Mouse (Mus musculus): ENCODE measurements around the gene Krt24.
"Not testable (repeated sequence)": the region's sequence is repeated elsewhere in the genome, so short reads cannot be mapped to it uniquely, and the experiment has no call there.

Gene Krt24

DNA sequence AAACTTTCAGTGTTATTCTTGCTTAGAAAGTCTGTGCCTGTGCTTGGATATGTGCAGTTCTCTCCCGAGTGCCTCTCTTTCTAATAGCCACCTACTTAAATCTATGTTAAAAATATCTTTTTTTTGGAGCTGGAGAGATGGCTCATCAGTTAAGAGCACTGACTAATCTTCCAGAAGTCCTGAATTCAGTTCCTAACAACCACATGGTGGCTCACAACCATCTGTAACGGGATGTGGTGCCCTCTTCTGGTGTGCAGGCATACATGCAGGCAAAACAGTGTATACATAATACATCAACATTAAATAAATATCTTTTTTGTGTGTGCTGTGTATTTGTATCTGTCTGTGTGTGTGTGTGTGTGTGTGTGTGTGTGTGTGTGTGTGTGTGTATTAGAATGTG, 31.2 kb downstream of the Krt24 start:
- no peak for DNase-seq (ENCODE audit: low read depth, low spot score)

DNA sequence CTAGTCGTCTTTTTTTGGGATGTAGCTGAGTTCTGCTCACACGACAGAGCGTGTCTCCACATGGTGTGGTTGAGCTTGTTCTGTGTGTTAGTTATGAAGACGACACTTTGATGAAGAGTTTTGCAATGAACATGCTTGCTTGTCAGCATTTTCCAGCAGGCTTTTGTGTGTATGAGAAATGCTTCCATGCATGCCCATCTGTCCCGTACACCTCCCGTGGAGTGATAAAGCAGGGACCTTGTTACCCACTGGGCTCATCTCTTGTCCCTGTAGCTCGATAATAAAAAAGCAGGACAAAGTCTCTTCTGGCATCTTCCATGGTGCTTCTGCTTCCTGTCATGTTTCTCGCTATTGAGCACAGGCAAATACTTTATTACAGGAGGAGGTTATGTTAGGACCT, 32.4 kb downstream of the Krt24 start:
- DNase-seq (ENCODE audit: low read depth, low spot score) = no peak

DNA sequence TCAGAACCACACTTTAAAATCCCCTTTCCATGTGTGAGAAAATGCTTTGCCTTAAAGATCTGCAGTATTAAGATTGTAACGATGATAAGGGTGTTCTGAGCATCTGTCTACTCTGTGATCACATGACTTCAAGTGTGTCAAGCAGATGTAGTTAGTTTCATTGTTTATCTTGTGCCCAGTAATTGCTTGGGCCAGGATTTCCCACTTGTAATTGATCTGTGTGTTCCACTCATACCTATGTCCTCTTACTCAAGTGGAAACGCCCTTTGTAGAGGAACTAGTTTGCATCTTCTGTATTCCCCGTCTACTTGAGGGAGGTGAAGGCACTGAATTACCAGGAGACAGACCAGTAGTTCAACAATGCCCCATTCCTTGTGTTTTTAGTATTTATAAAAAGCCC, 34.4 kb downstream of the Krt24 start:
- no peak for DNase-seq (ENCODE audit: low read depth, low spot score)

DNA sequence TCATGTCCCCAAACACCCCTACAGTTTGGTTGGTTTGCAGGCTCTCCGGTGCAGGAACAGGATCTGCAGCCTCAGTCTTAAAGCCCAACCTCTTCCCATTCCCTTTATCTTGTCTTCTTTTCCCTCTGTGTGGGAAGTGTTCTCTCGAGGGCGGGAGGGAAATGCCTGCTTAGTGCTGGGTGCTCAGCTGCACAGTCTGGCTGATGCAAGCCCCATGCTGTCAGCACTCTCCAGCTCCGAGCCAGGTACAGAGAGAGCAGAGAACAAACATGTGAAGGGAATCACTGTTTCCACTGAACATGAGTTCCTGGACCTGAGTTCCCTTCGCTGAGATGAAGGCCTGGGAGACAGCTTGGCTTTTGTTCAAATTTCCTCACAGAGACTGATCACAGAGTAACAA, 34.8 kb downstream of the Krt24 start:
- DNase-seq (ENCODE audit: low read depth, low spot score) = no peak

DNA sequence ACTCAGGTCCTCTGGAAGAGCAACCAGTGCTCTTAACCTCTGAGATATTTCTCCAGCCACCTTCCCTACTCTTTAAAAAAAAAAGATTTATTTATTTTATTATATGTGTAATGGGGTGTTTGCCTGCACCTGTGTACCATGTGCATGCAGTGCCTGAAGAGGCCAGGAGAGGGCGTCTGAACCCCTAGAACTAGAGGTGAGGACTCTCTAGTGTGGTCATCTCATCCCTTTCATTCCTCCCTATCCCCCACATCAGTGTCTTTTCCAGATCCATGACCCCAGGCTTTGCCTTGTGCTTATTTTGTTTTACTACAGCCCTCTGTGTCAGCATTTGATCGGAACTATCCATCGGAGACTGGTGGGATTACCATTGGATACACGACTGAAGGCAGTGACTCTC, 35.9 kb downstream of the Krt24 start:
- no peak for DNase-seq (ENCODE audit: low read depth, low spot score)

DNA sequence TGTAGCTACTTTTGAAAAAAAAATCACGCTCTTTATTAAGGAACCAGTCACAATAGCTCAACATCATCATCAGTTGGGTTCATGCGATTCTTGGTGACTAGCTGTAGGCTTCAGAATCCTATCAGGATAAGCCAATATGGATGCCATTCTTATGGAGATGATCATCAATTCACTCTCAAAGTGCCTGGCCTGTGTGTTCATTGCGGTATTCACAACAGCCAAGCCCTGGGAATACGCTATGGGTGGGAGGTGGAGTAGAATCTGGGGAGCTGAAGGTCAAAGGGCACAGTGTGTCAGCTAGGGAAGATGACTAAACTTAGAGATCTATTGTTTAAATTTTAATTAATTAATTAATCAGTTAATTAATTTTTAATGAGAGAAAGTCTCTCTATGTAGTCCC, 37.1 kb downstream of the Krt24 start:
- DNase-seq (ENCODE audit: low read depth, low spot score) = no peak

DNA sequence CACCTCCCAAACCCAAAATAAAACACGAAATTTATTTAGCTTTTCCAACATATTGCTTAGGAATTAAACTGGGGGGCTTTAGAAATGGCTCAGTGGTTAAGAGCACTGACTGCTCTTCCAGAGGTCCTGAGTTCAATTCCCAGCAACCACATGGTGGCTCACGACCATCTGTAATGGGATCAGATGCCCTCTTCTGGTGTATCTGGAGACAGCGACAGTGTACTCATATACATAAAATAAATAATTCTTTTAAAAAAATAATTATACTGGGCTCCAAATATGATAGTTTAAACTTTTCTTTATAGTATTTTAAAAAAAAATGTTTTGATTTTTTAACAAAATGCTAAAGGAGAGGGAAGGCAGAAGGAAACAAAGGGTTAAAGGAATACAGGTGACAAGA, 40.5 kb downstream of the Krt24 start:
- DNase-seq (ENCODE audit: low read depth, low spot score) = not testable (repeated sequence)

DNA sequence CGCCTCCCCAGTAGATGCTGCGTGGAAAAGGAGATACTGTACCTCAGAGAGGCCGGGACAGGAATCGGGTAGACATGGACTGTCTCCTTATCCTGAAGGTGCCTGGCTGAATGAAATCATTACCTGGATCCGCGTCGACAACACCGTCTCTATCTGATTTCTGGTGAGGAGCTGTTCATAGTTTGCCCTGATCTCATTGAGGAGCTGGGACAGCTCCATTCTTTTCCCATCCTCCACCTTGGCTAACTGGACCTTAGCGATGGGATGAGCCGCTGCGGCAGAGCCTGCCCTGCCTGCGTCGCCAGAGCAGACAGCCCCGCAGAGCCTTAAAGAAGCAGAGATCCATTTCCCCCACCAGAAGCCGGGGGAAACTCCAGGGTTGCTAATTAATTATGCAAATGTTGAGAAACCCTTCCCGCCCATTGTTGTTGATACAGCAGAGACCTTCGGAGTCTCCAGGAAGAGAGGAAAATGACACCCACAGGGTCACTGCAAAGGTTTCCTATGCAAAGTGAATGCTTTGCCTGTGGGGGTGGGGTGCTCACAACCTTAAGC, 41.2 kb downstream of the Krt24 start, which contains the start of gene Krt222:
Krt222 (minus strand) TSS at position 266 of the 555 bp plus-strand sequence.
- no peak for DNase-seq (ENCODE audit: low read depth, low spot score)

DNA sequence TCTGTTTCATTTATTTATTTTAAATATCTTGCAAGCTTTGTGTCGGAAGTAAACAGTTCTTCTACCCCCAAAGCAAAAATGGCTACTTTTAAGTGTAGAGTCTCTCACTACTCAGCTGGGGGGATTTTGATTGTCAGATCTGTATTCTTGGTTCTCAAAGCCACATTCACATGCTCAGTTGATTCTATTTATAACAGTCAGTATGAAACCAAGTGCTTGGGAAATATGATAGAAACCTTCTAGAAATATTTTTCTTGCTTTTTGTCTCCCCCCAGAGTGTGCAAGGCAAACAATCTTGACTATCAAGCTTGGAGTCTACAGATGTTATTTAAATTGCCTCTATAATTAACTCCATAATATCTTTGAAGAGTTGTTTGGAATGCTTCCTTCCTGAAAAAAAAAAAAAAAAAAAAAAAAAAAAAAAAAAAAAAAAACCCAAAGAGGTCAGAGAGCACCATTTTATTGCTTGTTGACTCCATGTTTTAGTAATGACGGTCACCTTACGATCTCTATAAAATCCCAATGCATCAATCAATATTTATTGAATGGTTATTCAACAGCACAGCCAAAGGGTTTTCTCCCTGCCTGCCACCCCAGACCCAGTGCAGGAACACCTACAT, 41.8 kb downstream of the Krt24 start:
- no peak for DNase-seq (ENCODE audit: low read depth, low spot score)

DNA sequence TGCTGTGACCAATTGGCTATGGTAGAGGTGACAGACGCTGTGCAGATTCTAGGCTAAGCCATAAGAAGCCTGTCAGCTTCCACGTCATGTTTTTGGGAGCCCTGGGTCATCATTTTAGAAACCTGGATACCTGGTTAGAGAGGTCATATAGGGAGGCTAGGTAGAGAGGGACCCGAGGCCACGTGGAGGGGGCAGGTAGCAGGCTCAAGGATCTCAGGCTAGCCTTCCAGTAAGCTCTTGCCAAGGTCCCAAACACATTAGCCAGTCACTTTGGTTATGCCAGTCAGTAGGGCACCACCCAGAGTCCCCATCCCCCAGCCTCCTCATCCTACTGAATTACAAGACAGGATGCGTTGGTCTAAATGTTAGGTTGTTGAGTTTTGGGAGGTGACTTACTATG, 43.0 kb downstream of the Krt24 start:
- no peak for DNase-seq (ENCODE audit: low read depth, low spot score)

DNA sequence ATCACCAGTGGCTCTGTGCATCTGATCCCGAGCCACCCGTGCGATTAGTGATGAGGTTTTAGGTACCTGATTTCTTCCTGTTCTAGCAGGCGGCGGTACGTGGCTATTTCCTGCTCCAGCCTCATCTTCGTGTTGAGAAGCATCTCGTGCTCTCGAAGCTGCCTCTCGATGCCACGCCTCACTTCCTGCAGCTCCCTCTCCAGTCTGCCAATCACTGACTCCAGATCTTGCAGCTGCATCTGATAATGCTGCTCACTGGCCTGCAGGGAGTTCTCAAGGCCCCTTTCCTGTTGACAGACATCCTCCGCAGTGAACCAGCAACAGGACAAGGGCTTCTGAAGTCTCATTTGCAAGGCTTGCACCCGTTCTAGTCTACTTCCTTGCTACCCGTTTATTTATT, 46.6 kb downstream of the Krt24 start:
- DNase-seq (ENCODE audit: low read depth, low spot score) = peak; percentile 20

DNA sequence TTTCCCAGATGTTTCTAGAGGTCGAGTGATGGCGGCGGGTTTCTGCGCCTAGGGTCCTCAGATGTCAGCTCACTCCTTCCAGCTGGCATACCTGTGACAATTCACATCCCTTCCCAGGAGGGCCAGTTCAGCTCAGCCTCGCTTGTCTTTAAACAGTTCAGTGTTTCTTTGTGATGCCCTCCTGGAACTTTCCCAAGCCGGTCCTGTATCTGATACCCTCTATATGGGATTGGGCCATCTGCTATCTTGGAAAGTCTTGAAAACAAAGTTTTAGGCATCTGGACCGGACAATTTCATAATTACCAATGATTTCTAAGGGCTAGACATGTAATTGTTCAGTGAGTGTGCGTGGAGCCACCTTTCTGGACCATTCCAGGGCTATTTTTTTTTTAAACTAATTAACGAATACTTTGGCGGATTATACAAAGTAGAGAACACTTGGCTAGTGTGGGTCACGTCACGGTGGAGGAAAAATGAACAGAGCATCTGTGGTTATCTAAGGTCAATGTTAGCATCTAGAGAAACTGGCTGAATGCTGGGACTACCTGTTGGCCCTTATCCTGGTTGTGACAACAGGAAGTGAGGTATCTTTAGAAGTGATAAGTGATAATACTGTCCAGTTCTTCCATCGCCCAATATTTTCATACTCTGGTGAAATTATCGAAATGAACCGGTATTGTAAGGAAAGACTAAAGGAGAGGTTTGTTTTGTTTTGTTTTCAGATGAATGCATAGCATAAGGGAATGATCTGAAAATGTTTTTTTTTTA, 53.8 kb downstream of the Krt24 start:
- no peak for DNase-seq (ENCODE audit: low read depth, low spot score)

DNA sequence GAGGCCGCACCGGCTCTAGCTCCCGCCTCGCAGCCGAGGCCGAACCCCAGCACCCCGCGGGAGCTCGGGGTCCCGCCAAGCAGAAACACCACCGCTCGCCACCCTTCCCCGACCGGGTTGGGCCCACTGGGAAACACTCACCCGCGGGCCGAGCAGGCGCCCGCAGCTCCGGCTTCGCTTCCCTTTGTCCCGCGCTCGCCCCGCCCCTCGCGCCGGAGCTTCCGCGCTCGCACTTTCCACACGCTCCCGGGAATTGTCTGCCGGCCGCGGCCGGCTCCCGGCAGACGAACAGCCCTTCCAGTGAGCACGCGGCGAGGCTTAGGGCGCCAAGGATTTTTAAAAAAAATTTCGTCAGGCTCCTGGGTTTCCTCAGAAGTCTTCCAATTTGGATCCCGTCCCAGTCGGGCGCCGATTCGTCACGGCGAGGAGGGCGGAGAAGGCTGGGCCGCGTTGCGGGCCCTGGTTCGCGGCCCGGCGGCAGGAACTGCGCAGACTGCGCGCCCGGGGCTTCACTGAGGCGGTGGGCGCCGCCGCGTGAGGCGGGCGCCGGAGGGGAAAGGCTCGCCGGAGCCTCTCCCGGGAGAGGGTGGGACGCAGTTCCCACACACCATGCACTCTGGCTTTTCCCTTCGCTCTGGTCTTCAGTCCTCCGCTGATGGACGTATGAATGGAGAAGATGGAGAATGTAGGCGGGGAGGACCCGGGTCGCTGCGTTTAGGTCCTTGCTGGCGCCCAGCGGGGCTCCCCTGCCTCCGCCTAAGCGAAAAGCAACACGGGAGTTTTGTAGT, 54.6 kb downstream of the Krt24 start, which contains the start of gene Smarce1:
Smarce1 (minus strand) TSS at position 757 of the 788 bp plus-strand sequence.
- DNase-seq (ENCODE audit: low read depth, low spot score) = peak; percentile 50

All from skeletal muscle tissue, adult 2 months (tissue).